Mouse (Mus musculus): ENCODE measurements at regions not wholly inside any gene's neighbourhood (a gene's known extent, or its start where the extent isn't known, plus 50 kb on each side); places are given as distances from the start of the nearest gene placed in this dataset.

DNA sequence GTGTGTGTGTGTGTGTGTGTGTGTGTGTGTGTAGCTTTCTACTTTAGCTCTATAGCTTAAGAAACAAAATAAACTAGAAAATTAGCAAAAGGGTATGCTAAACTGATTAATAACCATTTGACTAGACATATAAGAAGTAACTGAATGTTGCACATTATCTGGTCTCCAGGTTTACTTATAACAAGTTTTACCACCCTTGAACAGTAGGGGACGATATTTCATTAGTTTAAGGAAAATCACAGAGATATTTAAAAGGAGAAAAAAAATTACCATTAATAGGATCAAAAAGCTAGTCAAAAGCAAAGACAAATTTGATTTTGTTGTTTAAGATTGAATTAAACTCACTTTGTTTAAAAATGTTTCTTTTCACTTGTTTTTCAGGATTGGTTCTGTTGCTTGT is 349.5 kb upstream of the Itga1 start:
- no peaks in the 10 kb centered on the region for H3K27me3 ChIP-seq (ENCODE audit: insufficient read depth, low read length)
- DNase-seq (ENCODE audit: low spot score) (no peak), ATAC-seq (ENCODE audit: extremely low read depth, insufficient number of reproducible peaks, low FRiP score, poor library complexity, severe bottlenecking) (no peak)
- no peaks in the 10 kb centered on the region for H3K36me3 ChIP-seq (replicated peaks)
- TF ChIP-seq GATA1 (IDR thresholded peaks at IDR 0.05; ENCODE audit: borderline replicate concordance, low read length) (no peak), TAL1 (conservative IDR thresholded peaks at IDR 0.05; ENCODE audit: low read depth, low read length) (no peak), POLR2AphosphoS5 (IDR thresholded peaks at IDR 0.05; ENCODE audit: insufficient replicate concordance, low read depth, low read length) (no peak), GATA2 (IDR thresholded peaks at IDR 0.05; ENCODE audit: borderline replicate concordance, low read depth, low read length) (no peak), CTCF (IDR thresholded peaks at IDR 0.05; ENCODE audit: low read depth, low read length) (no peak)
- H3K9me3 ChIP-seq (replicated peaks), result no peaks in the 10 kb centered on the region
- H3K4me3 ChIP-seq (ENCODE audit: low read depth, low read length), result no peak overlapping the region
- no peaks in the 10 kb centered on the region for H3K4me1 ChIP-seq (ENCODE audit: insufficient read depth, low read depth, low read length)

- H3K4me3 ChIP-seq (ENCODE audit: low read depth, low read length), result no peak overlapping the region
These were observed 325.6 kb upstream of the Itga1 start for GRCm38 (mm10) chr13:115427091-115428033.

DNA sequence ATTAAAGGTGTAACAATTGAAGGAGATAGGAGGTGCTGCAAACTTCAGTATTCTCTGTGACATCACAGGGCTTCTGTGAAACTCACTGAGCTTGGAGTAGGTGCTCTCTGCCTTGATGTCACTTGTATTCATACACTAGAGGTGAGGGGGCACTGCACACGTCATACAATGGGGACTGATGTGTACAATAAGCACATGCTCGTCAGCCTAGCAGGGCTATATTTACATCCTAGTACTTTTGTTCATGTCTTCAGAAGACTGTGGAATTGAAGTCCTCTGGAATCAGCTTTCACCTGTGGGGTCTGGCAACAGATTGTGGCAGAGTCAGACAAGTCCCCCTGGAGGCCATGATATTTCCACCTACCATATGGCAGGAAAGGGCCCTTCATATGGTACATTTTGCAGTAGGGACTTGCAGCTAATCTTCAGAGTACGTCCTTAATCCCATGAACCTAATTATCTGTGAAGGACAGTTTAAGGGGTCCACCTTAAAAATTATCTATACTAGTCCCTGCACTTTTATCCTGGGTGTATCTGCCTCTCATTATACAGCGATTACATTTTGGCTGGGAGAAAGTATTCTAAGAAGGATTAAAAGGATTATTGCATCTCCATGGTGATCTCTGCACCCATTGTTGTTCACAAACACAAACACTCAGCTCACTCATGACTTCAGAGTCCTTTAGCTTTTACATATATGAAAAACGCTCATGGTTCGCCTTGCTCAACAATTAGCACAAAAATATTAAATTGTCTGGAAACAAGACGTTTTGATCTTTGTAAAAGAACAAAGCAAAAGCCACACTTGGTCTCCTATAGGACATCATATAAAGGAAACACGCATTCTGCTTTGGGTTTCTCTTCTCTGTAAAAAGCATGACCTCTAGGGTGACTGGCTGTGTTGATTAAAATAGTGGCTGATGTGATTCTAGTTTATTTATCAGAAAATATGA is 324.1 kb upstream of the Itga1 start:
- H3K27me3 ChIP-seq (ENCODE audit: insufficient read depth, low read length), result no peaks in the 10 kb centered on the region
- TF ChIP-seq GATA2 (IDR thresholded peaks at IDR 0.05; ENCODE audit: borderline replicate concordance, low read depth, low read length) (no peak), CTCF (IDR thresholded peaks at IDR 0.05; ENCODE audit: low read depth, low read length) (no peak), GATA1 (IDR thresholded peaks at IDR 0.05; ENCODE audit: borderline replicate concordance, low read length) (no peak), POLR2AphosphoS5 (IDR thresholded peaks at IDR 0.05; ENCODE audit: insufficient replicate concordance, low read depth, low read length) (no peak), TAL1 (conservative IDR thresholded peaks at IDR 0.05; ENCODE audit: low read depth, low read length) (no peak)
- H3K9me3 ChIP-seq (replicated peaks), result no peaks in the 10 kb centered on the region; the same call in 1 of the 2 replicates
- DNase-seq (ENCODE audit: low spot score), result no peak
- ATAC-seq (ENCODE audit: extremely low read depth, insufficient number of reproducible peaks, low FRiP score, poor library complexity, severe bottlenecking), result no peak
- no peaks in the 10 kb centered on the region for H3K4me1 ChIP-seq (ENCODE audit: insufficient read depth, low read depth, low read length)
- no peak overlapping the region for H3K4me3 ChIP-seq (ENCODE audit: low read depth, low read length)
- no peaks in the 10 kb centered on the region for H3K36me3 ChIP-seq (replicated peaks)

More at GRCm38 (mm10) chr13:115427091-115428033, 325.6 kb upstream of the Itga1 start:
- TF ChIP-seq GATA1 (IDR thresholded peaks at IDR 0.05; ENCODE audit: borderline replicate concordance, low read length) (no peak), CTCF (IDR thresholded peaks at IDR 0.05; ENCODE audit: low read depth, low read length) (no peak), POLR2AphosphoS5 (IDR thresholded peaks at IDR 0.05; ENCODE audit: insufficient replicate concordance, low read depth, low read length) (no peak)
- no peaks in the 10 kb centered on the region for H3K36me3 ChIP-seq (replicated peaks)
- no peaks in the 10 kb centered on the region for H3K9me3 ChIP-seq (replicated peaks)
- ATAC-seq (ENCODE audit: extremely low read depth, insufficient number of reproducible peaks, low FRiP score, poor library complexity, severe bottlenecking) (no peak), DNase-seq (ENCODE audit: low spot score) (no peak)
- H3K27me3 ChIP-seq (ENCODE audit: insufficient read depth, low read length), result no peaks in the 10 kb centered on the region
- H3K4me1 ChIP-seq (ENCODE audit: insufficient read depth, low read depth, low read length), result no peaks in the 10 kb centered on the region

GRCm38 (mm10) chr13:115423761-115424160 is 322.0 kb upstream of the Itga1 start:
- H3K9me3 ChIP-seq (replicated peaks), result no peaks in the 10 kb centered on the region; the same call in 1 of the 2 replicates
- H3K36me3 ChIP-seq (replicated peaks), result no peaks in the 10 kb centered on the region
- TF ChIP-seq POLR2AphosphoS5 (IDR thresholded peaks at IDR 0.05; ENCODE audit: insufficient replicate concordance, low read depth, low read length), result no peak
- no peak for ATAC-seq (ENCODE audit: extremely low read depth, insufficient number of reproducible peaks, low FRiP score, poor library complexity, severe bottlenecking)
- no peak overlapping the region for H3K4me3 ChIP-seq (ENCODE audit: low read depth, low read length)
- H3K27me3 ChIP-seq (ENCODE audit: insufficient read depth, low read length), result no peaks in the 10 kb centered on the region
- DNase-seq (ENCODE audit: low spot score), result no peak
- H3K4me1 ChIP-seq (ENCODE audit: insufficient read depth, low read depth, low read length), result no peaks in the 10 kb centered on the region

- ATAC-seq (ENCODE audit: extremely low read depth, insufficient number of reproducible peaks, low FRiP score, poor library complexity, severe bottlenecking) (no peak), DNase-seq (ENCODE audit: low spot score) (no peak)
- H3K9me3 ChIP-seq (replicated peaks), result no peaks in the 10 kb centered on the region; the same call in 1 of the 2 replicates
These were observed 319.7 kb upstream of the Itga1 start for GRCm38 (mm10) chr13:115421483-115421882.

GRCm38 (mm10) chr13:115417829-115418228 is 316.1 kb upstream of the Itga1 start:
- H3K36me3 ChIP-seq (replicated peaks), result no peaks in the 10 kb centered on the region
- H3K4me1 ChIP-seq (ENCODE audit: insufficient read depth, low read depth, low read length), result no peaks in the 10 kb centered on the region
- peaks cover 2% of the 10 kb centered on the region; the same call in 1 of the 2 replicates for H3K9me3 ChIP-seq (replicated peaks)
- H3K4me3 ChIP-seq (ENCODE audit: low read depth, low read length), result no peak overlapping the region
- no peak for DNase-seq (ENCODE audit: low spot score)
- TF ChIP-seq POLR2AphosphoS5 (IDR thresholded peaks at IDR 0.05; ENCODE audit: insufficient replicate concordance, low read depth, low read length), result no peak
- TF ChIP-seq GATA2 (IDR thresholded peaks at IDR 0.05; ENCODE audit: borderline replicate concordance, low read depth, low read length), result no peak
- TF ChIP-seq GATA1 (IDR thresholded peaks at IDR 0.05; ENCODE audit: borderline replicate concordance, low read length), result no peak
- no peak for TF ChIP-seq CTCF (IDR thresholded peaks at IDR 0.05; ENCODE audit: low read depth, low read length)
- no peak for TF ChIP-seq TAL1 (conservative IDR thresholded peaks at IDR 0.05; ENCODE audit: low read depth, low read length)
- ATAC-seq (ENCODE audit: extremely low read depth, insufficient number of reproducible peaks, low FRiP score, poor library complexity, severe bottlenecking), result no peak
- H3K27me3 ChIP-seq (ENCODE audit: insufficient read depth, low read length), result no peaks in the 10 kb centered on the region

More at GRCm38 (mm10) chr13:115421483-115421882, 319.7 kb upstream of the Itga1 start:
- no peaks in the 10 kb centered on the region for H3K27me3 ChIP-seq (ENCODE audit: insufficient read depth, low read length)
- no peaks in the 10 kb centered on the region for H3K4me1 ChIP-seq (ENCODE audit: insufficient read depth, low read depth, low read length)
- no peaks in the 10 kb centered on the region for H3K36me3 ChIP-seq (replicated peaks)
- TF ChIP-seq POLR2AphosphoS5 (IDR thresholded peaks at IDR 0.05; ENCODE audit: insufficient replicate concordance, low read depth, low read length), result no peak
- H3K4me3 ChIP-seq (ENCODE audit: low read depth, low read length), result no peak overlapping the region

All from G1E (cell line).